Mouse (Mus musculus) stomach, postnatal 0 days (tissue): ENCODE data around the gene Dcun1d2. TPM values are rescaled to one million over a fixed set of nuclear protein-coding genes. Genes with fewer than 3 reads are reported as not detected.

Source experiments
- ATAC-seq: fragments of 200-750 bp; cut with Nextera tagmentation; 2 replicates; pipeline ENCODE4 v1.8.0; 2017; ENCODE audit not compliant: low FRiP score, low TSS enrichment
- DNase-seq: peaks from one replicate; pipeline ENCODE4 v3.0.0-alpha.2; 2016; ENCODE audit warnings: low spot score
- H3K27ac ChIP-seq: fragments of 300-500 bp; sonication (generic); replicated peaks from 2 replicates; pipeline ENCODE4 v1.5.1; 2014; ENCODE audit warnings: mild to moderate bottlenecking, control low read depth
- H3K27me3 ChIP-seq: fragments of 300-500 bp; sonication (generic); 2 replicates; pipeline ENCODE4 v1.6.1; 2014; ENCODE audit warnings: low read length; ENCODE audit not compliant: control insufficient read depth, insufficient read depth
- H3K36me3 ChIP-seq: fragments of 300-500 bp; sonication (generic); 2 replicates; pipeline ENCODE4 v1.6.1; 2014; ENCODE audit warnings: low read length, mixed read lengths; ENCODE audit not compliant: control insufficient read depth, insufficient read depth
- H3K4me1 ChIP-seq: fragments of 300-500 bp; sonication (generic); replicated peaks from 2 replicates; pipeline ENCODE4 v1.6.1; 2014; ENCODE audit warnings: antibody characterized with exemption; ENCODE audit not compliant: control insufficient read depth, insufficient read depth
- H3K4me2 ChIP-seq: fragments of 300-500 bp; sonication (generic); replicated peaks from 2 replicates; pipeline ENCODE4 v1.6.1; 2014; ENCODE audit warnings: low read depth, mild to moderate bottlenecking, control low read depth, moderate library complexity
- H3K4me3 ChIP-seq: fragments of 300-500 bp; sonication (generic); 2 replicates; pipeline ENCODE4 v1.5.1; 2014; ENCODE audit warnings: low read depth, low read length, control low read depth
- H3K9ac ChIP-seq: fragments of 300-500 bp; sonication (generic); 2 replicates; pipeline ENCODE4 v1.6.1; 2014; ENCODE audit warnings: mild to moderate bottlenecking, low read length, control low read depth, mixed read lengths
- H3K9me3 ChIP-seq: fragments of 300-500 bp; sonication (generic); 2 replicates; pipeline ENCODE4 v1.6.1; 2016; ENCODE audit warnings: low read length; ENCODE audit not compliant: control insufficient read depth
- CTCF ChIP-seq: IDR thresholded peaks from 2 replicates; pipeline ENCODE4 v1.5.1; 2016; ENCODE audit warnings: antibody characterized with exemption, low read depth, mild to moderate bottlenecking, moderate library complexity
- EP300 ChIP-seq: optimal IDR thresholded peaks from 2 replicates; pipeline ENCODE3; 2016; ENCODE audit warnings: antibody characterized with exemption
- WGBS: fragments of 180-500 bp; shearing (Covaris S2); extraction: QIAGEN DNeasy Blood & Tissue Kit; methylation state at CpG from one replicate; pipeline ENCODE4 v1.1.7; 2014; 5-methylcytosine and 5-hydroxymethylcytosine counted together
- polyA plus RNA-seq: library from polyadenylated mRNA; unstranded; fragments of >200 nt; fragmentation: Nextera tagmentation; extraction: Ambion mirVana; gene quantifications from 2 replicates; pipeline ENCODE4 v1.2.1, GENCODE M21; 2015

Gene Dcun1d2
- polyA plus RNA-seq, 1 experiment from 2014 or later: 9.9 TPM

- TF ChIP-seq EP300: no peak
- TF ChIP-seq CTCF: no peak
- H3K27ac ChIP-seq: no peak overlapping the region
- no peaks in the 10 kb centered on the region for H3K36me3 ChIP-seq
- H3K9me3 ChIP-seq: no peaks in the 10 kb centered on the region
- WGBS: 80% methylated on average over 4 of the region's 4 CpGs
- no peaks in the 10 kb centered on the region for H3K4me1 ChIP-seq
- no peaks in the 10 kb centered on the region for H3K27me3 ChIP-seq
- no peak for ATAC-seq
- no peak overlapping the region for H3K4me3 ChIP-seq
- no peak overlapping the region for H3K4me2 ChIP-seq
- no peak for DNase-seq
- H3K9ac ChIP-seq: no peak overlapping the region
These were observed 69.5 kb downstream of the Dcun1d2 start for GRCm38 (mm10) chr8:13218441-13218840.

DNA sequence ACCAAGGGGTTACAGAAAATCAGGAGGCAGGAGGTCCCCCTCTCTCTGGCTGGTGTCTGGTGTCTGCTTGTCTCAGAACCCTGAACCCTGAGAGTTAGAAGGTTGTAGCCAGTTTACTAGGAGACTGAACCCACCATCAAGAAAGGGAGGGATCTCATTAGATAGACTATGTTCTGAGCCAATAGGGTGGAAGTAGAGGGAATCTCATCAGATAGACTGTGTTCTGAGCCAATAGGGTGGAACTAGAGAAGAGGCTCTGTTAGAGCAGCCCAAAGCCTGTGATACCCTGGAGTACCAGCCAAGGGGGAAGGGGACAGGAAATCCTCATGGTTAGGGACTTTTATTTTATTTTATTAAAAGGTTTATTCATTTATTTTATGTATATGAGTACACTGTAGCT, 69.9 kb downstream of the Dcun1d2 start:
- Histone ChIP-seq H3K36me3 (no peaks in the 10 kb centered on the region), H3K9ac (no peak overlapping the region), H3K9me3 (no peaks in the 10 kb centered on the region), H3K4me1 (no peaks in the 10 kb centered on the region), H3K4me3 (no peak overlapping the region), H3K4me2 (no peak overlapping the region), H3K27ac (no peak overlapping the region), H3K27me3 (no peaks in the 10 kb centered on the region)
- ATAC-seq: no peak
- DNase-seq: no peak
- TF ChIP-seq CTCF (no peak), EP300 (no peak)

DNA sequence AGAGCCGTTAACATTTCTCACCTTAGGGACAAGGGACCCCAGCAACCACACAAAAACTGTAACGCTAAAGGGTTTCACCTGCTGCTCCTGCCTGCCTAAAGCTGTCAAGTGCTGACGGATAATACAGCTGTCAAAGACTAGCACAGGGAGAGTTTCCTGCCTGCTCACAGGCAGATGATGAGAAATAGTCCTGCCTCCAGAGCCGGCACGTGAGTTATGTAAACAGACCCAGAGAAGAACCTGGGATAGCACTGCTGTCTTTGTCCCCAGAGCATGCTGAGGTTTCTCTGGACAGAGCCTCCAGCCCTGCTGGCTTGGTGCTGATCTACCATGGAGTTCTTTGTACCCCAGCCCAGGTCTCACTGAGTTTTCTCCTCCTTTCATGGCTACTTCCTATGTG, 70.8 kb downstream of the Dcun1d2 start:
- H3K9ac ChIP-seq: no peak overlapping the region
- no peak overlapping the region for H3K4me2 ChIP-seq
- no peak overlapping the region for H3K4me3 ChIP-seq
- H3K27me3 ChIP-seq: no peaks in the 10 kb centered on the region
- 14% methylated on average over 5 of the region's 5 CpGs for WGBS
- H3K27ac ChIP-seq: no peak overlapping the region
- ATAC-seq (no peak), DNase-seq (no peak)
- no peaks in the 10 kb centered on the region for H3K4me1 ChIP-seq
- TF ChIP-seq CTCF (no peak), EP300 (no peak)
- no peaks in the 10 kb centered on the region for H3K36me3 ChIP-seq
- H3K9me3 ChIP-seq: no peaks in the 10 kb centered on the region

- Histone ChIP-seq H3K4me3 (no peak overlapping the region), H3K9me3 (no peaks in the 10 kb centered on the region), H3K27me3 (no peaks in the 10 kb centered on the region), H3K4me1 (no peaks in the 10 kb centered on the region), H3K9ac (no peak overlapping the region), H3K4me2 (no peak overlapping the region), H3K36me3 (no peaks in the 10 kb centered on the region), H3K27ac (no peak overlapping the region)
- 48% methylated on average over 8 of the region's 8 CpGs for WGBS
- DNase-seq (peak; percentile 36), ATAC-seq (0 out of 2 replicates have a peak, but pooled peaks have one; percentile 31)
- TF ChIP-seq CTCF (no peak), EP300 (no peak)
These were observed 71.5 kb downstream of the Dcun1d2 start for GRCm38 (mm10) chr8:13216386-13216785.

DNA sequence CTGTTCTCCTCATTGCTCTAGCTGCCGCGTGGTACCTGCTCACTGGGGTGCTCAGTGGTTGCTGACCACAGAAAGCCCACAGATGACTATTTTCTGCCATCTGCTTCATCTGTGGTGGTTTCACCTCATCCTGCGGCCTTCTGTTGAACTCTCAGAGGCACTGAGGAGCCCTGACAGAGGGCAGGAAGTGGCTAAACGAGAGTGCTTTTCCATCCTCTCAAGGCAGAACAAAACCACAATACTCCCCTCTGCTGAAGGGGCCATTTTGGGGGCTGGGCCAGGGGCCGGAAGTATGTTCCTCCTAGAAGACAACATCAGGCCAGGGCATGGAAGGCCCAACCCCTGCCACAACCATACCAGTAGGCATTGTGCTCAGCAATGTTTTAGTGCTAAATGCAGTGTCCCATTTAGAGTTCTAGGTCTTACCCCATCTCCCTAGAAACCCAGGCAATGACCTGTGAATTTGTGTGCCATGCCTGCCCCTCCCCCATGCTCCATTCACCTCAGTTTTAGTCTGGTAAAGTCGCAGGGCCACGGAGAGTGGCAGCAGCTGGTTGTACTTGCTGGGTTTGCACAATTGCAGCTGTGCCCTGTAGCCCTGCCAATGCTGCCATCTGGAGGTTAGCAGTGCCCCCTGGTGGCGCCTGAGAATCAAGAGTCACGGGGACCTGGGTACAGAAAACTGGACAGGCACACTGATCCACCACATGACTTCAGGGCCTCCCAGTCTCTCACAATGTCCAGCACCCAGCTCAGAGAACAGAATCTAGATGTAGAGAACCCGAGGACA, 74.3 kb downstream of the Dcun1d2 start:
- no peak overlapping the region for H3K4me3 ChIP-seq
- H3K4me2 ChIP-seq: no peak overlapping the region
- 22% methylated on average over 10 of the region's 10 CpGs for WGBS
- no peaks in the 10 kb centered on the region for H3K9me3 ChIP-seq
- H3K36me3 ChIP-seq: no peaks in the 10 kb centered on the region
- ATAC-seq: peak; percentile 73
- no peaks in the 10 kb centered on the region for H3K27me3 ChIP-seq
- H3K4me1 ChIP-seq: no peaks in the 10 kb centered on the region
- H3K27ac ChIP-seq: no peak overlapping the region
- TF ChIP-seq EP300 (no peak), CTCF (peak; percentile 93)
- peak; percentile 91 for DNase-seq
- H3K9ac ChIP-seq: no peak overlapping the region

GRCm38 (mm10) chr8:13209770-13210169, 78.2 kb downstream of the Dcun1d2 start:
- Histone ChIP-seq H3K9ac (no peak overlapping the region), H3K4me1 (no peaks in the 10 kb centered on the region; the same call in 1 of the 2 replicates), H3K4me3 (no peak overlapping the region), H3K36me3 (no peaks in the 10 kb centered on the region), H3K27me3 (no peaks in the 10 kb centered on the region), H3K27ac (0 out of 2 replicates have a peak overlapping the region, but pooled peaks have one; percentile 4), H3K9me3 (no peaks in the 10 kb centered on the region), H3K4me2 (no peak overlapping the region)
- ATAC-seq (no peak), DNase-seq (no peak)
- WGBS: 41% methylated on average over 1 of the region's 1 CpGs
- TF ChIP-seq CTCF (no peak), EP300 (no peak)
